Mouse (Mus musculus): Measurements from ENCODE around the gene Taok3. TPM values are rescaled to one million over a fixed set of nuclear protein-coding genes. Genes with fewer than 3 reads are reported as not detected.

The Taok3 gene
- total and polyA plus RNA-seq, 3 experiments, result 32.1 to 79.2 TPM; not detected in 1

DNA sequence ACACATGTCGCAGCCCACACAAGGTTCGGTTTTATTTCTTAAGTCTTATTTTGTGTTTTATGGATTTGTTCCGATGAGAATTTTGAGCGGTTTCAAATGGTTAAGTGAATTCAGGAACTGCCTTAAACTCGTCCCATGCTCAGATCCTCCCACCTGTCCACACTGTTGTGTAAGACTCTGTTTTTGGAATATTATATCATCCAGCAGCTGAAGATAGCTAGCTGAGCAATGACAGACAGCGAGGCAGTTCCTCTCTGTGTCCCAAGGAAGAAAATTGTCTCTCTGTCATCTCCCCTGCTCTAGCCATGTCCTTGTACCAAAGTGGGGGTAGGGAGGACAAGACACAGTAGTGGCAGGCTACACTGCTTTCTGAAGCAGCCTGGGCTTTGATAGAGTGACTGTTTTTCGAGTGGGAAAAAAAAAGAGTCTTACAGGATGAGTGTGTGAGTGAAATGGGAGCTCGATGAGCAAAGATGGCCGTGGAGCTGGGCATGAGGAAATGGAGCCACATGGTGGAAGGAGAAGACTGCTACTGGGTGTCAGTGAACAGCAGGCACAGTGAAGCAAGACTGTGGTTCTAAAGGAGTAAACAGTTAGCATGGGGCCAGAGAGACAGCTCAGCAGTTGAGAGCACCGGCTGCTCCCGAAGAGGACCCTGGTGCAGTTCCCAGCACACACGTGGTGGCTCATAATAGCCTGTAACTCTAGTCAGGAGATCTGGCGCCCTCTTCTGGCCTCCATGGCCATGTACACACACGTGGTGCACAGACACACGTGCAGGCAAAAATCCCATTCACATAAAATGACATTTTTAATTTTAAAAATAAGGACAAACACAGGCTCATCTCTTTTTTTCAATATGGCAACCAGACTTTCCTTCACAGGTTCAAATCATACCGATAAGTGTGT lies 27.5 kb downstream of the Taok3 start:
- H3K9ac ChIP-seq (ENCODE audit: control insufficient read depth, low read depth, low read length, poor library complexity, severe bottlenecking), result no peak overlapping the region
- H3K4me1 ChIP-seq (ENCODE audit: control insufficient read depth in 1 of 2, insufficient read depth in 2 of 2, low read length in 2 of 2), result peaks cover 8 to 18% of the 10 kb centered on the region in 2 experiments
- no peak overlapping the region for H3K27ac ChIP-seq (ENCODE audit: control insufficient read depth, low read depth, low read length)
- H3K9me3 ChIP-seq (replicated peaks; ENCODE audit: insufficient read depth, low read length), result no peaks in the 10 kb centered on the region
- peak; percentile 46 for DNase-seq (ENCODE audit: low read depth, low spot score)
- H3K4me3 ChIP-seq (ENCODE audit: control insufficient read depth in 1 of 2, insufficient read depth in 1 of 2, low read depth in 2 of 2, low read length in 2 of 2), result no peak overlapping the region
- peaks cover 76% of the 10 kb centered on the region for H3K79me2 ChIP-seq (ENCODE audit: control insufficient read depth, insufficient read depth, low read length, poor library complexity)
- peaks cover 20 to 21% of the 10 kb centered on the region in 2 experiments for H3K36me3 ChIP-seq (ENCODE audit: control insufficient read depth in 1 of 2, insufficient read depth in 2 of 2, low read length in 2 of 2)
- H3K27me3 ChIP-seq (ENCODE audit: control insufficient read depth in 1 of 2, insufficient read depth in 2 of 2, low read length in 2 of 2), result no peaks in the 10 kb centered on the region
- no peak for TF ChIP-seq JUND (IDR thresholded peaks at IDR 0.05; ENCODE audit: low read depth, low read length)
- TF ChIP-seq CTCF (IDR thresholded peaks at IDR 0.05 in 2 of 3, conservative IDR thresholded peaks at IDR 0.05 in 1 of 3; ENCODE audit: control insufficient read depth in 1 of 3, insufficient read depth in 1 of 3, low read depth in 2 of 3, low read length in 3 of 3, poor library complexity in 1 of 3, severe bottlenecking in 1 of 3), result peak; percentile 25 to 49 (median 38); a peak in 5 of 6 replicates

DNA sequence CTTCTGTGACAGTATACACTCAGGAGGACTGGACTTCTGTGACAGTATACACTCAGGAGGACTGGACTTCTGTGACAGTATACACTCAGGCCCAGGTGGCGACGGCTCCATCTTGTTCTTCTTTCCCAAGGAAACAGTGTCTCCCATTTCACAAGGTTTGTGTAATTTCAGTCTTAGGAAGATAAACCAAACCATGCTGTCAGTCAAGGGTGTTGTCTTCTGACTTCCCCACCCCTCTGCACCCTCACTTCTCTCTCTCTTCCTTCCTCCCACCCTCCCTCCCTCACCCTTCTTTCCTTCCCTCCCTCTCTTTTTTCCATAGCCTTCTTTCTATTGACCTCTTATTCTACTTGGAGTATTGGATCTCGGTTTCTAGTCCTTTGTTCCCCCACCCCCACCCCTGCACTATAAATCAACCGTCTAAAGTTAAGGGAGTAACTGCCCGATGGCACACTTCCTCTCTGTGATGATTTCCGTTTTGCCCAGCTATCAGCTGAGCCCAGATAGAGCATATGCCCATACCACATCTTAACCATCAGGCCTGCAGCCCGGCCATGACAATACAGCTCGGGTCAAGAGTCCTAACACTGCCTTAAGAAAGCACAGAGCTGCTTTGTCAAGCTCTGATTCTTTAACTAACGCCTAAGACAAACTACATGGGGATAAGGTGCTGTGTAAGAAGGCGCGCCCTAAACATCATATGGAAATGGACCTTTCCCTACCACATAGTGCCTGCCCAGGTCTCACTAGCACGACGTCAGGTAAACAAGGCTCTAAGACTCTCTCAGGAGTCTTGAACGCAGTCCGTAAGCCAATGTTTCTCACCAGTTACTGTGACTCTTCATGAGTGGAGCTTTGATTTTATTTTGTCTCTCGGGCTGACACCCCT lies 29.4 kb downstream of the Taok3 start:
- H3K79me2 ChIP-seq (ENCODE audit: control insufficient read depth, insufficient read depth, low read length, poor library complexity), result peaks cover 71% of the 10 kb centered on the region
- H3K9me3 ChIP-seq (replicated peaks; ENCODE audit: insufficient read depth, low read length), result no peaks in the 10 kb centered on the region
- peaks cover 20 to 27% of the 10 kb centered on the region in 2 experiments for H3K36me3 ChIP-seq (ENCODE audit: control insufficient read depth in 1 of 2, insufficient read depth in 2 of 2, low read length in 2 of 2)
- peak; percentile 68 for DNase-seq (ENCODE audit: low read depth, low spot score)
- peak overlapping the region; percentile 68 for H3K27ac ChIP-seq (ENCODE audit: control insufficient read depth, low read depth, low read length)
- H3K4me1 ChIP-seq (ENCODE audit: control insufficient read depth in 1 of 2, insufficient read depth in 2 of 2, low read length in 2 of 2), result peaks cover 8 to 18% of the 10 kb centered on the region in 2 experiments
- no peak overlapping the region for H3K4me3 ChIP-seq (ENCODE audit: control insufficient read depth in 1 of 2, insufficient read depth in 1 of 2, low read depth in 2 of 2, low read length in 2 of 2)
- H3K27me3 ChIP-seq (ENCODE audit: control insufficient read depth in 1 of 2, insufficient read depth in 2 of 2, low read length in 2 of 2), result no peaks in the 10 kb centered on the region
- TF ChIP-seq MAZ (IDR thresholded peaks at IDR 0.05; ENCODE audit: low read depth, low read length) (peak; percentile 10; the same call in 1 of the 2 replicates), CTCF (IDR thresholded peaks at IDR 0.05 in 2 of 3, conservative IDR thresholded peaks at IDR 0.05 in 1 of 3; ENCODE audit: control insufficient read depth in 1 of 3, insufficient read depth in 1 of 3, low read depth in 2 of 3, low read length in 3 of 3, poor library complexity in 1 of 3, severe bottlenecking in 1 of 3) (no peak), ETS1 (IDR thresholded peaks at IDR 0.05; ENCODE audit: low read depth, low read length) (peak; percentile 90), CHD2 (IDR thresholded peaks at IDR 0.05; ENCODE audit: low read length) (peak; percentile 47), EP300 (IDR thresholded peaks at IDR 0.05; ENCODE audit: low read depth in 1 of 2, low read length in 2 of 2) (peak; percentile 86 to 95), TAL1 (IDR thresholded peaks at IDR 0.05; ENCODE audit: low read length) (peak; percentile 81), KAT2A (conservative IDR thresholded peaks at IDR 0.05; ENCODE audit: low read depth, low read length) (no peak), GATA1 (IDR thresholded peaks at IDR 0.05; ENCODE audit: low read depth, low read length) (peak; percentile 69), BHLHE40 (IDR thresholded peaks at IDR 0.05; ENCODE audit: borderline replicate concordance, low read depth, low read length) (0 out of 2 replicates have a peak, but pooled peaks have one; percentile 40), GABPA (IDR thresholded peaks at IDR 0.05; ENCODE audit: low read depth, low read length) (no peak), MYC (IDR thresholded peaks at IDR 0.05; ENCODE audit: low read depth, low read length) (no peak), MEF2A (IDR thresholded peaks at IDR 0.05; ENCODE audit: extremely low read depth, insufficient replicate concordance, low read depth, low read length, poor library complexity, severe bottlenecking) (no peak), MYB (IDR thresholded peaks at IDR 0.05; ENCODE audit: low read depth, low read length) (peak; percentile 95), MXI1 (IDR thresholded peaks at IDR 0.05; ENCODE audit: low read depth, low read length) (peak; percentile 56; the same call in 1 of the 2 replicates), TCF12 (IDR thresholded peaks at IDR 0.05; ENCODE audit: low read depth, low read length) (peak; percentile 82), SIN3A (IDR thresholded peaks at IDR 0.05; ENCODE audit: low read length) (peak; percentile 67)
- no peak overlapping the region for H3K9ac ChIP-seq (ENCODE audit: control insufficient read depth, low read depth, low read length, poor library complexity, severe bottlenecking)
